Mouse (Mus musculus) forebrain, embryonic 15.5 days (tissue): ENCODE measurements around the gene Tm6sf1. TPM values are rescaled to one million over a fixed set of nuclear protein-coding genes. Genes with fewer than 3 reads are reported as not detected.

Experiments
- ATAC-seq: fragments of 200-750 bp; cut with Nextera tagmentation; replicated peaks from 2 replicates; pipeline ENCODE4 v1.8.0; 2017; ENCODE audit warnings: mild to moderate bottlenecking, moderate TSS enrichment, moderate library complexity
- H3K27ac ChIP-seq: fragments of 300-500 bp; sonication (generic); replicated peaks from 2 replicates; pipeline ENCODE4 v1.5.1; 2015; ENCODE audit warnings: mild to moderate bottlenecking, inconsistent platforms
- H3K27me3 ChIP-seq: fragments of 300-500 bp; sonication (generic); 2 replicates; pipeline ENCODE4 v1.6.1; 2015; ENCODE audit warnings: inconsistent platforms
- H3K36me3 ChIP-seq: fragments of 300-500 bp; sonication (generic); 2 replicates; pipeline ENCODE4 v1.6.1; 2015; ENCODE audit warnings: mild to moderate bottlenecking, inconsistent platforms
- H3K4me1 ChIP-seq: fragments of 300-500 bp; sonication (generic); 2 replicates; pipeline ENCODE4 v1.6.1; 2015; ENCODE audit warnings: inconsistent platforms
- H3K4me2 ChIP-seq: fragments of 300-500 bp; sonication (generic); replicated peaks from 2 replicates; pipeline ENCODE4 v1.6.1; 2015; ENCODE audit warnings: mild to moderate bottlenecking, inconsistent platforms
- H3K4me3 ChIP-seq: fragments of 300-500 bp; sonication (generic); 2 replicates; pipeline ENCODE4 v1.5.1; 2015; ENCODE audit warnings: mild to moderate bottlenecking, inconsistent platforms
- H3K9ac ChIP-seq: fragments of 300-500 bp; sonication (generic); replicated peaks from 2 replicates; pipeline ENCODE4 v1.6.1; 2015; ENCODE audit warnings: mild to moderate bottlenecking, inconsistent platforms
- H3K9me3 ChIP-seq: fragments of 300-500 bp; sonication (generic); 2 replicates; pipeline ENCODE4 v1.6.1; 2016; ENCODE audit warnings: inconsistent platforms
- WGBS: fragments of 180-500 bp; shearing (Covaris S2); methylation state at CpG from one replicate; pipeline ENCODE4 v1.1.7; 2015; ENCODE audit warnings: mixed read lengths; 5-methylcytosine and 5-hydroxymethylcytosine counted together
- polyA plus RNA-seq: library from polyadenylated mRNA; unstranded; fragments of >200 nt; fragmentation: Nextera tagmentation; extraction: Ambion mirVana; gene quantifications from 2 replicates; pipeline ENCODE4 v1.2.1, GENCODE M21; 2015

Tm6sf1 gene
- polyA plus RNA-seq, 1 experiment from 2014 or later, result 7.1 TPM

GRCm38 (mm10) chr7:81841439-81841838 is 17.4 kb upstream of the Tm6sf1 start:
- no peaks in the 10 kb centered on the region for H3K9me3 ChIP-seq
- H3K4me2 ChIP-seq, result no peak overlapping the region
- WGBS, result 91% methylated on average over 6 of the region's 6 CpGs
- peak overlapping the region; percentile 66; the same call in 1 of the 2 replicates for H3K27ac ChIP-seq
- ATAC-seq, result no peak
- H3K9ac ChIP-seq, result no peak overlapping the region
- peaks cover 13% of the 10 kb centered on the region for H3K4me1 ChIP-seq
- H3K4me3 ChIP-seq, result no peak overlapping the region
- H3K36me3 ChIP-seq, result no peaks in the 10 kb centered on the region
- no peaks in the 10 kb centered on the region for H3K27me3 ChIP-seq

GRCm38 (mm10) chr7:81842141-81842540 is 16.7 kb upstream of the Tm6sf1 start:
- no peaks in the 10 kb centered on the region for H3K9me3 ChIP-seq
- H3K4me2 ChIP-seq, result no peak overlapping the region
- no peak for ATAC-seq
- WGBS, result 90% methylated on average over 7 of the region's 7 CpGs
- H3K9ac ChIP-seq, result no peak overlapping the region
- no peaks in the 10 kb centered on the region for H3K27me3 ChIP-seq
- no peaks in the 10 kb centered on the region for H3K36me3 ChIP-seq
- no peak overlapping the region for H3K4me3 ChIP-seq
- H3K27ac ChIP-seq, result no peak overlapping the region
- H3K4me1 ChIP-seq, result peaks cover 13% of the 10 kb centered on the region

GRCm38 (mm10) chr7:81842998-81843397 is 15.8 kb upstream of the Tm6sf1 start:
- no peak for ATAC-seq
- no peaks in the 10 kb centered on the region for H3K27me3 ChIP-seq
- no peak overlapping the region for H3K9ac ChIP-seq
- peaks cover 16% of the 10 kb centered on the region for H3K4me1 ChIP-seq
- 85% methylated on average over 1 of the region's 1 CpGs for WGBS
- H3K27ac ChIP-seq, result no peak overlapping the region
- no peaks in the 10 kb centered on the region for H3K36me3 ChIP-seq
- no peaks in the 10 kb centered on the region for H3K9me3 ChIP-seq
- H3K4me3 ChIP-seq, result no peak overlapping the region
- no peak overlapping the region for H3K4me2 ChIP-seq

- no peak for ATAC-seq
- no peak overlapping the region for H3K9ac ChIP-seq
- H3K36me3 ChIP-seq, result no peaks in the 10 kb centered on the region
- no peak overlapping the region for H3K4me3 ChIP-seq
- no peak overlapping the region for H3K4me2 ChIP-seq
- H3K4me1 ChIP-seq, result peaks cover 17% of the 10 kb centered on the region
- H3K27me3 ChIP-seq, result no peaks in the 10 kb centered on the region
- H3K27ac ChIP-seq, result no peak overlapping the region
- H3K9me3 ChIP-seq, result no peaks in the 10 kb centered on the region
- 65% methylated on average over 8 of the region's 8 CpGs for WGBS
Observed at GRCm38 (mm10) chr7:81843903-81844302, 14.9 kb upstream of the Tm6sf1 start.

GRCm38 (mm10) chr7:81844801-81845200 is 14.0 kb upstream of the Tm6sf1 start:
- Histone ChIP-seq H3K4me3 (no peak overlapping the region), H3K9me3 (no peaks in the 10 kb centered on the region), H3K27ac (no peak overlapping the region), H3K36me3 (no peaks in the 10 kb centered on the region), H3K4me1 (peaks cover 17% of the 10 kb centered on the region), H3K4me2 (no peak overlapping the region), H3K27me3 (no peaks in the 10 kb centered on the region), H3K9ac (no peak overlapping the region)
- 87% methylated on average over 11 of the region's 11 CpGs for WGBS
- no peak for ATAC-seq

GRCm38 (mm10) chr7:81845313-81845712 is 13.5 kb upstream of the Tm6sf1 start:
- WGBS, result 81% methylated on average over 3 of the region's 3 CpGs
- Histone ChIP-seq H3K4me3 (no peak overlapping the region), H3K4me2 (no peak overlapping the region), H3K4me1 (peaks cover 16% of the 10 kb centered on the region), H3K9me3 (no peaks in the 10 kb centered on the region), H3K27me3 (no peaks in the 10 kb centered on the region), H3K9ac (no peak overlapping the region), H3K36me3 (no peaks in the 10 kb centered on the region), H3K27ac (no peak overlapping the region)
- ATAC-seq, result no peak

GRCm38 (mm10) chr7:81846008-81846407 is 12.8 kb upstream of the Tm6sf1 start:
- 91% methylated on average over 8 of the region's 8 CpGs for WGBS
- ATAC-seq, result no peak
- peaks cover 9% of the 10 kb centered on the region for H3K4me1 ChIP-seq
- H3K4me3 ChIP-seq, result no peak overlapping the region
- no peaks in the 10 kb centered on the region for H3K9me3 ChIP-seq
- H3K36me3 ChIP-seq, result no peaks in the 10 kb centered on the region
- H3K27ac ChIP-seq, result no peak overlapping the region
- no peak overlapping the region for H3K4me2 ChIP-seq
- no peaks in the 10 kb centered on the region for H3K27me3 ChIP-seq
- H3K9ac ChIP-seq, result no peak overlapping the region

GRCm38 (mm10) chr7:81847010-81847409 is 11.8 kb upstream of the Tm6sf1 start:
- WGBS, result 33% methylated on average over 8 of the region's 8 CpGs
- Histone ChIP-seq H3K27me3 (no peaks in the 10 kb centered on the region), H3K4me1 (peaks cover 4% of the 10 kb centered on the region; the same call in 1 of the 2 replicates), H3K4me3 (no peak overlapping the region), H3K36me3 (no peaks in the 10 kb centered on the region), H3K27ac (no peak overlapping the region), H3K9me3 (no peaks in the 10 kb centered on the region), H3K4me2 (no peak overlapping the region), H3K9ac (no peak overlapping the region)
- no peak for ATAC-seq

GRCm38 (mm10) chr7:81847777-81848176 is 11.0 kb upstream of the Tm6sf1 start:
- no peak overlapping the region for H3K27ac ChIP-seq
- ATAC-seq, result peak; percentile 35; the same call in 1 of the 2 replicates
- no peak overlapping the region for H3K9ac ChIP-seq
- no peaks in the 10 kb centered on the region for H3K27me3 ChIP-seq
- H3K9me3 ChIP-seq, result no peaks in the 10 kb centered on the region
- 8% methylated on average over 4 of the region's 4 CpGs for WGBS
- H3K4me1 ChIP-seq, result peaks cover 4% of the 10 kb centered on the region; the same call in 1 of the 2 replicates
- no peak overlapping the region for H3K4me3 ChIP-seq
- H3K36me3 ChIP-seq, result no peaks in the 10 kb centered on the region
- H3K4me2 ChIP-seq, result no peak overlapping the region

GRCm38 (mm10) chr7:81849214-81849613 is 9.6 kb upstream of the Tm6sf1 start:
- Histone ChIP-seq H3K9me3 (no peaks in the 10 kb centered on the region), H3K9ac (no peak overlapping the region), H3K4me3 (no peak overlapping the region), H3K36me3 (no peaks in the 10 kb centered on the region), H3K4me2 (no peak overlapping the region), H3K27me3 (no peaks in the 10 kb centered on the region), H3K4me1 (peaks cover 4% of the 10 kb centered on the region; the same call in 1 of the 2 replicates), H3K27ac (no peak overlapping the region)
- ATAC-seq, result no peak
- 96% methylated on average over 5 of the region's 5 CpGs for WGBS

- Histone ChIP-seq H3K4me1 (peaks cover 4% of the 10 kb centered on the region; the same call in 1 of the 2 replicates), H3K9me3 (no peaks in the 10 kb centered on the region), H3K4me3 (no peak overlapping the region), H3K36me3 (no peaks in the 10 kb centered on the region), H3K27me3 (no peaks in the 10 kb centered on the region), H3K27ac (no peak overlapping the region), H3K9ac (no peak overlapping the region), H3K4me2 (no peak overlapping the region)
- WGBS, result 94% methylated on average over 7 of the region's 7 CpGs
- no peak for ATAC-seq
Observed at GRCm38 (mm10) chr7:81849633-81850032, 9.2 kb upstream of the Tm6sf1 start.

GRCm38 (mm10) chr7:81850171-81850570 is 8.6 kb upstream of the Tm6sf1 start:
- no peak overlapping the region for H3K9ac ChIP-seq
- 87% methylated on average over 6 of the region's 6 CpGs for WGBS
- H3K27me3 ChIP-seq, result no peaks in the 10 kb centered on the region
- ATAC-seq, result no peak
- H3K9me3 ChIP-seq, result no peaks in the 10 kb centered on the region
- no peak overlapping the region for H3K4me2 ChIP-seq
- H3K27ac ChIP-seq, result no peak overlapping the region
- no peak overlapping the region for H3K4me3 ChIP-seq
- peaks cover 4% of the 10 kb centered on the region; the same call in 1 of the 2 replicates for H3K4me1 ChIP-seq
- H3K36me3 ChIP-seq, result no peaks in the 10 kb centered on the region

GRCm38 (mm10) chr7:81851706-81852105 is 7.1 kb upstream of the Tm6sf1 start:
- no peaks in the 10 kb centered on the region for H3K36me3 ChIP-seq
- H3K27me3 ChIP-seq, result no peaks in the 10 kb centered on the region
- H3K9me3 ChIP-seq, result no peaks in the 10 kb centered on the region
- peaks cover 4% of the 10 kb centered on the region; the same call in 1 of the 2 replicates for H3K4me1 ChIP-seq
- ATAC-seq, result no peak
- H3K9ac ChIP-seq, result no peak overlapping the region
- WGBS, result 91% methylated on average over 3 of the region's 3 CpGs
- H3K27ac ChIP-seq, result no peak overlapping the region
- no peak overlapping the region for H3K4me3 ChIP-seq
- no peak overlapping the region for H3K4me2 ChIP-seq
